Mouse (Mus musculus) ES-E14 (cell line): ENCODE data around the gene Arpc2. TPM values are rescaled to one million over a fixed set of nuclear protein-coding genes. Genes with fewer than 3 reads are reported as not detected.

Experiments
- DNase-seq: peaks from one replicate; pipeline ENCODE4 v3.0.0-alpha.2; 2013; ENCODE audit warnings: low read depth, low spot score
- H3K27ac ChIP-seq: 2 replicates; pipeline ENCODE4 v1.5.1; 2012; ENCODE audit warnings: low read depth, mild to moderate bottlenecking, low read length, moderate library complexity, mixed read lengths; ENCODE audit not compliant: poor library complexity, insufficient read depth, severe bottlenecking
- H3K36me3 ChIP-seq: 2 replicates; pipeline ENCODE4 v1.6.1; 2012; ENCODE audit warnings: mild to moderate bottlenecking, low read length, moderate library complexity, mixed read lengths; ENCODE audit not compliant: control insufficient read depth, poor library complexity, insufficient read depth, severe bottlenecking
- H3K4me1 ChIP-seq, 2 experiments: fragments of 150-350 bp in 1 of 2; sonication (generic) in 1 of 2; 2 replicates each; pipeline ENCODE4 v1.6.1; 2012; ENCODE audit warnings: low read length in 2 of 2, mild to moderate bottlenecking in 1 of 2, mixed read lengths in 1 of 2; ENCODE audit not compliant: control insufficient read depth in 2 of 2, insufficient read depth in 2 of 2, poor library complexity in 1 of 2
- H3K4me3 ChIP-seq, 2 experiments: fragments of 150-350 bp in 1 of 2; sonication (generic) in 1 of 2; 2 replicates each; pipeline ENCODE4 v1.5.1; 2012; ENCODE audit warnings: low read length in 2 of 2, low read depth in 1 of 2, mild to moderate bottlenecking in 1 of 2, mixed read lengths in 1 of 2; ENCODE audit not compliant: insufficient read depth in 1 of 2, poor library complexity in 1 of 2, severe bottlenecking in 1 of 2
- H3K9ac ChIP-seq: 2 replicates; pipeline ENCODE4 v1.6.1; 2012; ENCODE audit warnings: low read depth, mild to moderate bottlenecking, low read length, mixed read lengths; ENCODE audit not compliant: poor library complexity, insufficient read depth, severe bottlenecking
- H3K9me3 ChIP-seq: fragments of 150-350 bp; sonication (generic); 2 replicates; pipeline ENCODE4 v1.6.1; 2012; ENCODE audit warnings: low read depth, mild to moderate bottlenecking, low read length; ENCODE audit not compliant: control insufficient read depth, insufficient read depth
- CHD2 ChIP-seq: IDR thresholded peaks from 2 replicates; pipeline ENCODE4 v1.6.1; 2014; ENCODE audit warnings: mild to moderate bottlenecking, low read depth, low read length, inconsistent platforms
- HCFC1 ChIP-seq: IDR thresholded peaks from 2 replicates; pipeline ENCODE4 v1.6.1; 2012; ENCODE audit warnings: low read length, inconsistent platforms, borderline replicate concordance; ENCODE audit not compliant: insufficient read depth
- MAFK ChIP-seq: IDR thresholded peaks from 2 replicates; pipeline ENCODE4 v1.6.1; 2014; ENCODE audit warnings: mild to moderate bottlenecking, low read depth, low read length, inconsistent platforms; ENCODE audit not compliant: insufficient read depth
- ZC3H11A ChIP-seq: IDR thresholded peaks from 2 replicates; pipeline ENCODE4 v1.6.1; 2012; ENCODE audit warnings: low read depth, mild to moderate bottlenecking, inconsistent platforms, low read length, borderline replicate concordance
- ZNF384 ChIP-seq: IDR thresholded peaks from 2 replicates; pipeline ENCODE4 v1.6.1; 2012; ENCODE audit warnings: low read depth, low read length, inconsistent platforms
- in situ Hi-C, 2 experiments: fragments of 600-800 bp; cut with MboI; formaldehyde crosslinking; loops; one replicate each; pipeline ENCODE4 v1.15.1; 2025; ENCODE audit warnings: low sequenced_read_pairs in 2 of 2, inconsistent platforms in 1 of 2; ENCODE audit not compliant: unreplicated experiment in 2 of 2
- total RNA-seq: library from RNA; depleted of rRNA; stranded (reverse); fragments of 300-350 nt; gene quantifications from 2 replicates; pipeline ENCODE4 v1.2.3, GENCODE M21; 2012

The Arpc2 gene
- total RNA-seq, 1 experiment = 100 TPM

DNA sequence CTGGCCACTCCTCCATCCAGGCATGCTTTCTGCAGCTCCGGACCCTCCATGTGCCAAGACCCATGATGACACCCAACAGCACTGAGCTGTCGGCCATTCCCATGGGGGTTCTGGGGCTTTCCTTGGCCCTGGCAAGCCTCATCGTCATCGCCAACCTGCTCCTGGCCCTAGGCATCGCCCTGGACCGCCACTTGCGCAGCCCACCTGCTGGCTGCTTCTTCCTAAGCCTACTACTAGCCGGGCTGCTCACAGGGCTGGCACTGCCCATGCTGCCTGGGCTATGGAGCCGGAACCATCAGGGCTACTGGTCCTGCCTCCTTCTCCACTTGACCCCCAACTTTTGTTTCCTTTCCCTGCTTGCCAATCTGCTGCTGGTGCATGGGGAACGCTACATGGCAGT, 42.7 kb downstream of the Arpc2 start, which contains the start of gene Gpbar1:
TSS of gene Gpbar1 (plus strand) at position 13 of the 400 bp plus-strand sequence.
- no peak for DNase-seq
- in situ Hi-C loops = no loop called here
- TF ChIP-seq CHD2 (no peak), HCFC1 (no peak), ZC3H11A (no peak)
- no peak within 1 kb of the TSS for H3K9ac ChIP-seq
- H3K27ac ChIP-seq = no peak within 1 kb of the TSS
- H3K4me1 ChIP-seq = peaks cover 0 to 7% of the 10 kb centered on the region in 2 experiments; a peak in 1 of 4 replicates
- H3K4me3 ChIP-seq = no peak within 1 kb of the TSS
- no peaks in the 10 kb centered on the region for H3K9me3 ChIP-seq
- peaks cover 38% of the 10 kb centered on the region for H3K36me3 ChIP-seq

DNA sequence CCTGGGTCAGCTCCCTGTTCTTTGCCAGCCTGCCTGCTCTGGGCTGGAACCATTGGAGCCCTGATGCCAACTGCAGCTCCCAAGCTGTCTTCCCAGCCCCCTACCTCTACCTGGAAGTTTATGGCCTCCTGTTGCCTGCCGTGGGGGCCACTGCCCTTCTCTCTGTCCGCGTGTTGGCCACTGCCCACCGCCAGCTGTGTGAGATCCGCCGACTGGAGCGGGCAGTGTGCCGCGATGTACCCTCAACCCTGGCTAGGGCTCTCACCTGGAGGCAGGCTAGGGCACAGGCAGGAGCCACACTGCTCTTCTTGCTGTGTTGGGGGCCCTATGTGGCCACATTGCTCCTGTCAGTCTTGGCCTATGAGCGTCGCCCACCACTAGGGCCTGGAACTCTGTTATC, 43.1 kb downstream of the Arpc2 start:
- TF ChIP-seq ZC3H11A = no peak
- no peak for TF ChIP-seq ZNF384
- TF ChIP-seq HCFC1 = no peak
- no peak for TF ChIP-seq CHD2
- Histone ChIP-seq H3K27ac (no peak overlapping the region), H3K4me1 (peaks cover 0 to 7% of the 10 kb centered on the region in 2 experiments; a peak in 1 of 4 replicates), H3K9me3 (no peaks in the 10 kb centered on the region), H3K4me3 (no peak overlapping the region), H3K9ac (no peak overlapping the region), H3K36me3 (peaks cover 38% of the 10 kb centered on the region)
- in situ Hi-C loops = no loop called here
- no peak for DNase-seq

GRCm38 (mm10) chr1:74280591-74281325, 44.9 kb downstream of the Arpc2 start:
- DNase-seq = no peak
- Histone ChIP-seq H3K4me3 (no peak overlapping the region), H3K9ac (no peak overlapping the region), H3K4me1 (peaks cover 0 to 7% of the 10 kb centered on the region in 2 experiments; a peak in 1 of 4 replicates), H3K27ac (no peak overlapping the region), H3K36me3 (peaks cover 38% of the 10 kb centered on the region), H3K9me3 (no peaks in the 10 kb centered on the region)
- in situ Hi-C loops = no loop called here
- TF ChIP-seq MAFK (no peak), CHD2 (no peak), HCFC1 (no peak), ZNF384 (no peak), ZC3H11A (no peak)

DNA sequence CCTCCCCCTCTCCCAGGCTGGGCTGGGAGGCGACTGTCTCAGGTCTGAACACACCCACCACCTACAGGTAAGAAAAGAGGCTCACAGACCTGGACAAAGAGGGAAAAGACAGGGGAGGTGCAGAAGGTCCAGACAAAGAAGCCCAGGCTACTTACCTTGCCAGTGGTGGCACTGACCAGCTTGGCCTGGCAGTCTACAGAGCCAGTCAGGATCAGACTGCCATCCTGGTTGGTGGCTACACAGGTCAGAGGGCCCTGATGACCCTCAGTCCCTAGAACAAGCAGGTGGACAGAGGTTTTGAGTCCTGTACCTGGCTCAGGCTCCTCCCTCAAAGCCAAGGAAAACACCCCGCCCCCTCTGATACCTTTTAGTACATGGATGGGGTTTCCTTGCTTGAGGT, 45.5 kb downstream of the Arpc2 start:
- no peak for DNase-seq
- TF ChIP-seq MAFK (no peak), ZNF384 (no peak), CHD2 (no peak), HCFC1 (no peak), ZC3H11A (no peak)
- Histone ChIP-seq H3K4me1 (peaks cover 0 to 7% of the 10 kb centered on the region in 2 experiments; a peak in 1 of 4 replicates), H3K9ac (no peak overlapping the region), H3K4me3 (no peak overlapping the region), H3K27ac (no peak overlapping the region), H3K36me3 (peaks cover 38% of the 10 kb centered on the region), H3K9me3 (no peaks in the 10 kb centered on the region)
- in situ Hi-C loops = no loop called here

GRCm38 (mm10) chr1:74281886-74282285, 46.0 kb downstream of the Arpc2 start:
- no peak overlapping the region for H3K27ac ChIP-seq
- in situ Hi-C loops = no loop called here
- H3K9ac ChIP-seq = no peak overlapping the region
- peaks cover 38% of the 10 kb centered on the region for H3K36me3 ChIP-seq
- peaks cover 0 to 7% of the 10 kb centered on the region in 2 experiments; a peak in 1 of 4 replicates for H3K4me1 ChIP-seq
- H3K4me3 ChIP-seq = no peak overlapping the region
- no peak for TF ChIP-seq MAFK
- TF ChIP-seq ZNF384 = no peak
- no peak for TF ChIP-seq HCFC1
- no peak for TF ChIP-seq ZC3H11A
- no peak for TF ChIP-seq CHD2
- no peaks in the 10 kb centered on the region for H3K9me3 ChIP-seq
- no peak for DNase-seq
